Mouse (Mus musculus) embryonic facial prominence, embryonic 12.5 days (tissue): Measurements from ENCODE around the gene D5Ertd579e. TPM values are rescaled to one million over a fixed set of nuclear protein-coding genes. Genes with fewer than 3 reads are reported as not detected.
A peak's percentile ranks its signal among the peaks of the same experiment; 100 is the strongest.

Experiments used
- ATAC-seq: fragments of 200-750 bp; cut with Nextera tagmentation; 2 replicates; pipeline ENCODE4 v1.8.0; 2017; ENCODE audit not compliant: insufficient number of reproducible peaks, insufficient read depth, low FRiP score, low TSS enrichment
- H3K27ac ChIP-seq: fragments of 300-500 bp; sonication (generic); 2 replicates; pipeline ENCODE4 v1.5.1; 2016; ENCODE audit warnings: mild to moderate bottlenecking
- H3K27me3 ChIP-seq: fragments of 300-500 bp; sonication (generic); 2 replicates; pipeline ENCODE4 v1.6.1; 2016; ENCODE audit warnings: mild to moderate bottlenecking, moderate library complexity
- H3K36me3 ChIP-seq: fragments of 300-500 bp; sonication (generic); 2 replicates; pipeline ENCODE4 v1.6.1; 2016; ENCODE audit warnings: mild to moderate bottlenecking
- H3K4me1 ChIP-seq: fragments of 300-500 bp; sonication (generic); 2 replicates; pipeline ENCODE4 v1.6.1; 2016
- H3K4me2 ChIP-seq: fragments of 300-500 bp; sonication (generic); replicated peaks from 2 replicates; pipeline ENCODE4 v1.6.1; 2016; ENCODE audit warnings: mild to moderate bottlenecking, moderate library complexity
- H3K4me3 ChIP-seq: fragments of 300-500 bp; sonication (generic); 2 replicates; pipeline ENCODE4 v1.5.1; 2016; ENCODE audit warnings: mild to moderate bottlenecking
- H3K9ac ChIP-seq: fragments of 300-500 bp; sonication (generic); 2 replicates; pipeline ENCODE4 v1.6.1; 2016; ENCODE audit warnings: mild to moderate bottlenecking, moderate library complexity
- H3K9me3 ChIP-seq: fragments of 300-500 bp; sonication (generic); 2 replicates; pipeline ENCODE4 v1.6.1; 2016; ENCODE audit warnings: mild to moderate bottlenecking, moderate library complexity
- whole genome bisulfite sequencing: fragments of 180-500 bp; shearing (Covaris S2); methylation state at CpG from one replicate; pipeline ENCODE4 v1.1.7; 2016; 5-methylcytosine and 5-hydroxymethylcytosine counted together
- polyA plus RNA-seq: library from polyadenylated mRNA; unstranded; fragments of >200 nt; fragmentation: Nextera tagmentation; extraction: Ambion mirVana; gene quantifications from 2 replicates; pipeline ENCODE4 v1.2.1, GENCODE M21; 2016

D5Ertd579e gene
- polyA plus RNA-seq, result 27.0 and 28.1 TPM in 2 replicates

DNA sequence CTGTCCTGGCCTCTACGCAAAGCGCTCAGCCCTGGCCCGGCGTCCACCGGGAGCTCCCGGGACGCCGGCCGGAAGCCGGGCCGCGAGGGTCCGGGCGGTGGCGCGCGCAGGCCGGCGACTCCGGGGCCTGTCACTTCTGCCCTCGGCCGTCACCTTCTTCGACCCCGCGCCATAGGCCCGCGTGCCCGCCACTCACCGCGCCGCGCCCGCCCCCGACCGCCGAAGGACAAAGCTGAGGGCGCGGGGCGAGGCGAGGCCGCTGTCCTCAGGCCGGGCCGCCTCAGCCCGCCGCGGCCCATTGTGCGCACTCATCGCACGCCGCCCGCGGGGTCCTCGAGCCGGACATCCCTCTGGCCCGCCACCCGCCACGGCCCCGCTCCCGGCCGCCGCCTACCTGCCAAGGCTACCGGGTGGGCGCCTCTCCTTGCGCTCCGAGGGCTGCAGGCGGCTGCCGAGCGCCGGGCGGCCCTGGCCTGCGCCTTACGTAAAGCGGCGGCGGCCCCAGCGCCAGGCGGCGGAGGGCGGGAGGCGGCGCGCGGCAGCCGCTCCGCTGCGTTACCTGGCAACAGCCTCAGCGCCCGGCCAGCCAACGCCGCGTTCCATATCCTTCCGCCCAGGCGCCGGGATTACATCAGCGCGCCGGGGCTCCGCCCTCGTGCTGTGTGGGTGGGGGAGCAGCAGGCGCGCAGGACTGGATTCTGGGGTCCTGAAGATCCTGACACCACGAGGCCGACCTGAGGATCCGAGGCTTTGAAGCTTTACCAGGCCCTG, at the start of gene D5Ertd579e:
TSS of gene D5Ertd579e (minus strand) at position 564 of the 771 bp plus-strand sequence.
- peak within 1 kb of the TSS; percentile 77 for H3K4me2 ChIP-seq
- under 1% methylated on average over 92 of the region's 104 CpGs for WGBS
- peak; percentile 92 for ATAC-seq
- H3K36me3 ChIP-seq, result no peaks in the 10 kb centered on the region
- peak within 1 kb of the TSS; percentile 87 for H3K9ac ChIP-seq
- peak within 1 kb of the TSS; percentile 81 for H3K4me3 ChIP-seq
- H3K27me3 ChIP-seq, result no peaks in the 10 kb centered on the region
- H3K27ac ChIP-seq, result peak within 1 kb of the TSS; percentile 90
- no peaks in the 10 kb centered on the region for H3K9me3 ChIP-seq
- H3K4me1 ChIP-seq, result peaks cover 12% of the 10 kb centered on the region

DNA sequence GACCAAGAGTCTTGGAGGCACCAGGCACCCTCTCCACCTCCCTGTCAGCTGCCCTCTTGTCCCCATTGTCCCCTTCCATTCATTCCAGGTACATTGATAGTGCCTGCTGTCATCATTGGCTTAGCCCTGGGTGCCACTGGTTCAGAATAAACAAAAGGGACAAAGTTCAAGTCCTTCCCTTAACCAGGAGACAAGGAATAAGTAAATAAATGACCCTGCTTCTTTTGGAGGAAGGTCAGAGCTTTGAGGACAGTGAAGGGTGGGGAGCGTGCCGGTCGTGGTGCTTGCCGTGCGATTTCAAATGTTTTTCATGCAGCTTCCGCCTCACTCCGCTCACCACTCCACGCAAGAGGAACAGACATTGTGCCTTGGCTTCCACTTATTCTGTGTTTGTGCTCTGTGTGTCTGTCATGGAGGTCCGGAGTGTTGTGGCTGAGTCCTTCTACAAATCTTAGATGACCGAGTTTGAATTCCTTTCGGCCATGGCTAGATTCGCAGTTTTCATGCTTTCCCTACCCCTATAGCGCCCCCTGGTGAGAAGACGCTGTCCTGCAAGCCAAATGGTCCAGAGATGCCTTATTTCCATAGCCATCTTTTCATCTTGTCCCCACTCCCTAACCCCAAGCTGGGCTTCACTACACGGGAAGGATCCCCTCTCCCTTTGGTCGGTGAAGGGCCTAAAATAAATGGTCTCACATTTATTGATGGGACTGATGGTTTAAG, 46.5 kb upstream of the D5Ertd579e start:
- Histone ChIP-seq H3K27me3 (no peaks in the 10 kb centered on the region), H3K27ac (no peak overlapping the region), H3K9me3 (no peaks in the 10 kb centered on the region), H3K4me3 (no peak overlapping the region), H3K4me1 (peaks cover 6% of the 10 kb centered on the region), H3K36me3 (no peaks in the 10 kb centered on the region), H3K4me2 (no peak overlapping the region), H3K9ac (no peak overlapping the region)
- 42% methylated on average over 16 of the region's 16 CpGs for WGBS
- ATAC-seq, result no peak

DNA sequence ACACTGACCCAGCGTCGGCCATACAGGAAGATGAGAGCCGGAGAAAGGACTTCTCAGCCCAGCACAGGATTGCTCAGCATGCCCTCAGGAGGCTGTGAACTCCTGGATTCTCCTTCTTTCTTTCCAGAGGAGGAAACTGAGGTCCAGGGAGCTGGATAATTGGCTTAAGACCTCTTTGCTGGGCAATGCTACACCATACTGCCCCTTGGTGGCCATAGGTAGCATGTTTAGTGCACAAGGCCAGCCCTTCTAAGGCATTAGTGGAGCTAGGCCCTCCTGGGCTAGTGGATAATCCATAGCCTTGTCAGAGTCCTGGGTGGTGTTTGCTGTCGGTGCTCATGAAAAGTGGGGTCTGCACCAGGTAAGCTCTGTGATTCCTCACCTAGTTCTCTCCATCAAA, 44.0 kb upstream of the D5Ertd579e start:
- Histone ChIP-seq H3K27ac (no peak overlapping the region), H3K9ac (no peak overlapping the region), H3K4me2 (no peak overlapping the region), H3K27me3 (no peaks in the 10 kb centered on the region), H3K4me3 (no peak overlapping the region), H3K4me1 (no peaks in the 10 kb centered on the region), H3K36me3 (no peaks in the 10 kb centered on the region), H3K9me3 (no peaks in the 10 kb centered on the region)
- ATAC-seq, result no peak
- 58% methylated on average over 4 of the region's 4 CpGs for WGBS

DNA sequence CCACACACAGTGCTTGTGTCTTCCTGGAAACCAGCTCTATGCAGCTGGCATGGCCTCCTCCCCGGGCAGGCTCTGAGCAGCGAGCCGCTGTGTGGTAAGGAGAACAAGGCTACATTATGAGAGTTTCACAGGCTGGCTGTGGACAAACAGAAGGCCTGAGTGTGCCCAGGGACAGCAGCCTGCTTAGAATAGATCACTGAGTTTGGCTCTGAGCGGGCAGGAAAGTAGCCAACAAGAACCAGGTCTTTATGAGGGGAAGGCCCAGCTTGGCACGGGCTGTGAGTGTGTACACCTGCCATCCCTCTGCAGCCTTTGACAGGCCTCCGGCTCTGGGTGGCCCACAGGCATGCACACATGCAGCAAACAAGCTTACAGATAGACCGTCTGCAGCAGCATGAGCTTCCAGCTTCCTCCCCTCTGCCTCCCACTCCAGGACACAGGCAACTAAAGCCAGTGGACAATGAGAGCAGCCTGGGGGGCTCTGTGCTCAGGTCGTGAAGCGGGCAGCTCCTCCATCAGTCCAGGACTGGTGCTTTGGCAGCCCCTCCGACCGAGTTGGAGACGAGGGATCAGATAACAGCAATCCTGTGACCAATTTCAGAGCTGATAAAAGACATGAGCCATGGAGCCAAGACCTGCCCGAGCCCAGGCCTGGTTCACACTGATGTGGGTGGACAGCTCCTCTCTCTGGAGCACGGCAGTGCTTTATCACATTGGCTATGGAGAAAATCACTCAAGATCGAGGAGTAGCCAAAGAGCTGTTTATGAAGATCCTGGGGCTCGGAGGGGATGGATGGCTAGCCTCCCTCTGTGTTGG, 43.2 kb upstream of the D5Ertd579e start:
- no peak for ATAC-seq
- no peaks in the 10 kb centered on the region for H3K36me3 ChIP-seq
- H3K27me3 ChIP-seq, result no peaks in the 10 kb centered on the region
- no peak overlapping the region for H3K4me2 ChIP-seq
- no peaks in the 10 kb centered on the region for H3K9me3 ChIP-seq
- H3K4me3 ChIP-seq, result no peak overlapping the region
- 51% methylated on average over 16 of the region's 16 CpGs for WGBS
- no peak overlapping the region for H3K27ac ChIP-seq
- no peak overlapping the region for H3K9ac ChIP-seq
- no peaks in the 10 kb centered on the region for H3K4me1 ChIP-seq

DNA sequence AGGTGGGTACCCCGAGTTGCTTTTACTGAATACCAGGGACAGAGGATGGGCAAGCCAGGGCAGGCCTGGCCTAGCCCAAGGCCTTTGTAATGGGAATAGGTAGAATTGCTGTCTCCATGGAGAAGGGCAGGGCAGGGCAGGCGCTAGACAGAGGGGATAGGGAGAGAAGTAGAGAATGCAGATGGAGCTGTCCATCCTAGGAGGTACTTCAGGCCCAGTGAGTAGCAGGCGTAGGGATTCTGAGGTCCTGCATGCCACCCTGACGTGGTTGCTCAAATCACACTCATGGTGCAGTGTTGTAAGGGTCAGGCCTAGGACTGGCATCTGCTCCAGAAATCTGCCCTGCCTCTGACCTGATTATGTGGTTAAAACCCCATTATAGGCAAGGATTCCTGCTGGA, 41.9 kb upstream of the D5Ertd579e start:
- Histone ChIP-seq H3K27ac (no peak overlapping the region), H3K27me3 (no peaks in the 10 kb centered on the region), H3K9me3 (no peaks in the 10 kb centered on the region), H3K4me2 (no peak overlapping the region), H3K9ac (no peak overlapping the region), H3K4me3 (no peak overlapping the region), H3K36me3 (no peaks in the 10 kb centered on the region), H3K4me1 (no peaks in the 10 kb centered on the region)
- no peak for ATAC-seq
- WGBS, result 55% methylated on average over 4 of the region's 4 CpGs

DNA sequence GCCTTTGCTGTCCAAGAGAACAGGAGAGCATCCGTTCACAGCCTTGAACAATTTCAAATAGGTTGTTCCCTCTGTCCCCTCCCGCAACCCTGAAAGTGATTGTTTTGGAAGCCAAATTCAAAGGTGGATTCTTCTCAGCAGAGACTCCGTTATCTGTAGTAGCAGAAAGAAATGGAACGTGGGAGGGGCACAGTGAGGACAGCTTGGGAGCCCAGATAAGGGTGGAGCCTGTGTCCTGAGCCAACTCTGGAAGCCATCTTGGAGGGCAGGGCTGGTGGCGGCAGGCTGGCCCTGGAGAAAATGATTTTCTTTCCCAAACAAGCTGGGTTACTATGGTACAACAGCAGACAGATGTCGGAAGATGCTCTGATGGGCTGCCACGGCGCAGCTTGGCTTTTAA, 40.2 kb upstream of the D5Ertd579e start:
- no peaks in the 10 kb centered on the region for H3K36me3 ChIP-seq
- H3K27me3 ChIP-seq, result no peaks in the 10 kb centered on the region
- H3K4me1 ChIP-seq, result no peaks in the 10 kb centered on the region
- no peak overlapping the region for H3K4me2 ChIP-seq
- no peak overlapping the region for H3K9ac ChIP-seq
- no peaks in the 10 kb centered on the region for H3K9me3 ChIP-seq
- no peak for ATAC-seq
- H3K4me3 ChIP-seq, result no peak overlapping the region
- no peak overlapping the region for H3K27ac ChIP-seq
- WGBS, result 80% methylated on average over 8 of the region's 8 CpGs

DNA sequence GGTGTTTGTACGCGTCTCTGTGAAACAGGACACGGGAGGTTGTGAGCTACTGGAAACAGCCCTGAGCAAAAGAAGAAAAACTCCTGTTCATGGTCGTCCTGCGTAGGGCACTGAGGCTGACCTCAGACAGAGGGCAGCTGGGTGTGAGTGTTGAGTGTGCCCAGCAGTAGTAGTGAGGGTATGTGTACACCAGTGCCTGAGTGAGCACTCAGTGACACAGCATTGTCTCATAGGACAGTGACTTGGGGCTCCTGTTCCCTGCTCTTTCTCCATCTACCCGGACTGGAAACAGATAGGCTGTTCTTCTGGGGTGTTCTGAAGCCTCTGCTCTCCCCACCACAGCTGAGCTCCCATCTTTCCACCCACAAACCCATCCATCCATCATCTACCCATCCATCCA, 39.3 kb upstream of the D5Ertd579e start:
- Histone ChIP-seq H3K4me3 (no peak overlapping the region), H3K27me3 (no peaks in the 10 kb centered on the region), H3K4me1 (no peaks in the 10 kb centered on the region), H3K4me2 (no peak overlapping the region), H3K9me3 (no peaks in the 10 kb centered on the region), H3K36me3 (no peaks in the 10 kb centered on the region), H3K27ac (no peak overlapping the region), H3K9ac (no peak overlapping the region)
- no peak for ATAC-seq
- 77% methylated on average over 6 of the region's 6 CpGs for WGBS

DNA sequence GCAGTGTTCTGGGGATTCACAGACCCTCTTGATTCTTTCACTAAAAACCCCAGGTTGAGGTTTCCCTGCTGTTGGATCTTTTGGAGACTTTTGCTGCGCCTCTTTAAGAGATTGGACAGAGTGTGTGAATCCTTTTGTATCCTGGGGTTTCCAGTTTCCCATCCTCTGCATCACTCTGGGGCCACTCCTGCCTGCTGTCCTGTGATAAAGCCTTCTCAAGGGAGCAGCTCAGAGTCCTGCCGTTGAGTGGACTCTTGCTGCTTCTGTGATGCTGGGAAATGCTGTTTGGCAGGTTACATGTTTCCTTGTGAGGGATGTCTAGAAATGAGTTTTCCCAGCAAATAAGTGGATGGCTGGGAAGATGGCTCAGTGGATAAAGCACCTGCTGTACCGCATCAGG, 37.6 kb upstream of the D5Ertd579e start:
- no peaks in the 10 kb centered on the region for H3K27me3 ChIP-seq
- no peak overlapping the region for H3K9ac ChIP-seq
- no peak overlapping the region for H3K4me3 ChIP-seq
- H3K9me3 ChIP-seq, result no peaks in the 10 kb centered on the region
- no peaks in the 10 kb centered on the region for H3K36me3 ChIP-seq
- no peak for ATAC-seq
- H3K4me2 ChIP-seq, result no peak overlapping the region
- no peaks in the 10 kb centered on the region for H3K4me1 ChIP-seq
- WGBS, result 70% methylated on average over 3 of the region's 3 CpGs
- H3K27ac ChIP-seq, result no peak overlapping the region

DNA sequence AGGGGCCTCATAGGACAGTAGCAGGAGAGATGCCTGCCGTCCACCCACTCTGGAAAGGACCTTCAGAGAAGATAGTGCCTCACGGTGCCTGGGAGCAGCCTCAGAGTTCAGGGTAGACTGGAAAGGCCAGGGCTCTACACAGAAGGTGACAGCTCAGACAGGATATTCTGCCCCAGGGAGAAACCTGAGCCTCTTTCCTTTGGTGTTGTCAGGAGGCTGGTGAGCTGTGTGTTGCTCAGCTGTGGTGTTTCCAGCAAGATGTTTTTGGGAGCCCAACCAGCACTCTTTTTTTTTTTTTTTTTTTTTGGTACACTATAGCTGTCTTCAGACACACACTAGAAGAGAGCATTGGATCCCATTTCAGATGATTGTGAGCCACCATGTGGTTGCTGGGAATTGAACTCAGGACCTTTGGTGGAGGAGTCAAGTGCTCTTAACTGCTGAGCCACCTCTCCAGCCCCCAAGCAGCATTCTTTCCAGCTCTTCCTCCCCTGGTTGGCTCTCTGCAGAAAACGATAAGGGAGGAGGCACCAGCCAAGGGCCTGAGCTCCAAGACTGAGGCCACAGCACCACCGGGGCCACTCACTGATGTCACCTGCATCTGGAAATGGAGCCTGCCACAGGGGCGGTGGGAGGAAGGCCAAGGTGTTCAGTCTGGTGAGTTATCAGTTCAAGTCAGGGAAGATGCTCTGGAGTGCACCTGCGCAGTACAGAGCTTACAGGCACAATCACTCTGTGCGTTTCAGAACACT, 36.3 kb upstream of the D5Ertd579e start:
- Histone ChIP-seq H3K36me3 (no peaks in the 10 kb centered on the region), H3K4me2 (no peak overlapping the region), H3K27me3 (no peaks in the 10 kb centered on the region), H3K4me1 (no peaks in the 10 kb centered on the region), H3K27ac (no peak overlapping the region), H3K9me3 (no peaks in the 10 kb centered on the region), H3K9ac (no peak overlapping the region), H3K4me3 (no peak overlapping the region)
- WGBS, result 54% methylated on average over 7 of the region's 7 CpGs
- ATAC-seq, result no peak

DNA sequence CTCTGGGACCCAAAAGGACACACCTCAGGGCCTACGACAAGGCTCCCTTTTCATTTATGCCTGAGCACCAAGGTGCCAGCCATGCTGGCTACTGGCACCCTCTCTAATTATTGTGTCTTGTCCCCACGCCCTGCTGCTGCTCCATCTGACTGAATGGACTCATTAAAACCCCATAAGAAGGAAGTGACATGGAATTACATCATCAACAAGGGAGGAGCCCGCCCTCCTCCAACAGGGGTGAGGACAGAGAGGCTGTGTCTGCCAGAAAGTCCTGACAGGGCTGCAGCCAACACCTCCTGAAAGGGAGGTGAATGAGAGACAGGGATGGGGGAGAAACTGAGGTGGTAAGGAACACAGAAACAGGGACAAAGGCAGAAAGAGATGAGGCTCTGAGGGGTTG, 34.9 kb upstream of the D5Ertd579e start:
- Histone ChIP-seq H3K4me1 (no peaks in the 10 kb centered on the region), H3K36me3 (no peaks in the 10 kb centered on the region), H3K9me3 (no peaks in the 10 kb centered on the region), H3K4me2 (no peak overlapping the region), H3K27ac (no peak overlapping the region), H3K27me3 (no peaks in the 10 kb centered on the region), H3K9ac (no peak overlapping the region), H3K4me3 (no peak overlapping the region)
- ATAC-seq, result no peak
- WGBS, result 77% methylated on average over 3 of the region's 3 CpGs

DNA sequence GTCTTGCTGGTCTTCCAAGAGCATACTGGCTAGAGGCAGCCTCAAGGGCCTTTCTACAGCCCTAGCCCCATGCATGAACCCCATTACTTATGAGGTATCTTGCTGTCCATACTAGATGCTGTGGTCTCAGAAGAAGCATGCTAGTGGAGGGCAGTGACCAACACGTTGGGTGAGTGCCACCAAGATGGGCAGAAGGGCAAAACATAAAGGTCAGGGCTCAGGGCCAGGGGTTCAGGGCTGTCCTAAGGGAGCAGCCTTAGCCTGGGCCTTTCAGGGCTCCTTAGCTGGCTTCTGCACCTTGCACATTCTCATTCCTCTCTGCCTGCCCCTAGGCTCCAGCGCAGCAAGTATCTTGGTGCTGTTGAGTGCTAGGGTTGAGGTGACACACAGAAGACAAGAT, 34.1 kb upstream of the D5Ertd579e start:
- H3K27ac ChIP-seq, result no peak overlapping the region
- no peaks in the 10 kb centered on the region for H3K36me3 ChIP-seq
- no peaks in the 10 kb centered on the region for H3K27me3 ChIP-seq
- 77% methylated on average over 2 of the region's 2 CpGs for WGBS
- H3K4me2 ChIP-seq, result no peak overlapping the region
- no peak for ATAC-seq
- H3K9ac ChIP-seq, result no peak overlapping the region
- no peak overlapping the region for H3K4me3 ChIP-seq
- no peaks in the 10 kb centered on the region for H3K9me3 ChIP-seq
- H3K4me1 ChIP-seq, result no peaks in the 10 kb centered on the region
